Mouse (Mus musculus) heart, adult 9 months (tissue): ENCODE results near the gene Ethe1.
A peak's percentile ranks its signal among the peaks of the same experiment; 100 is the strongest.

Experiments used
- DNase-seq, 2 experiments: peaks; one replicate each; pipeline ENCODE4 v3.0.0; 2022; ENCODE audit warnings: low spot score in 2 of 2

The Ethe1 gene

GRCm38 (mm10) chr7:24587330-24588105, at the start of gene Ethe1, which contains the start of gene Zfp575:
TSS of gene Ethe1 (plus strand) at chr7:24587543.
TSS of gene Zfp575 (minus strand) at chr7:24587641.
- no peak for DNase-seq

GRCm38 (mm10) chr7:24537591-24537990, 49.8 kb upstream of the Ethe1 start:
- DNase-seq = no peak

- DNase-seq = no peak
Measured at GRCm38 (mm10) chr7:24538154-24538553, 49.2 kb upstream of the Ethe1 start.

GRCm38 (mm10) chr7:24538701-24539100, 48.6 kb upstream of the Ethe1 start:
- no peak for DNase-seq

GRCm38 (mm10) chr7:24539686-24540085, 47.7 kb upstream of the Ethe1 start:
- DNase-seq = no peak

GRCm38 (mm10) chr7:24544506-24544905, 42.8 kb upstream of the Ethe1 start:
- no peak for DNase-seq

- no peak for DNase-seq
Measured at GRCm38 (mm10) chr7:24546068-24546614, 41.2 kb upstream of the Ethe1 start, which contains the start of the genes Pinlyp and Xrcc1. TSS of gene Pinlyp (minus strand) at chr7:24546118. TSS of gene Xrcc1 (plus strand) at chr7:24546289.

GRCm38 (mm10) chr7:24546634-24547389, 40.5 kb upstream of the Ethe1 start:
- peak; percentile 99 to 100 for DNase-seq

GRCm38 (mm10) chr7:24547534-24548036, 39.8 kb upstream of the Ethe1 start:
- DNase-seq = no peak

GRCm38 (mm10) chr7:24551985-24552759, 35.2 kb upstream of the Ethe1 start:
- no peak for DNase-seq

- DNase-seq = no peak
Measured at GRCm38 (mm10) chr7:24555786-24556185, 31.6 kb upstream of the Ethe1 start.

- no peak for DNase-seq
Measured at GRCm38 (mm10) chr7:24561450-24561849, 25.9 kb upstream of the Ethe1 start.

GRCm38 (mm10) chr7:24563191-24563836, 24.0 kb upstream of the Ethe1 start:
- no peak for DNase-seq

- no peak for DNase-seq
Measured at GRCm38 (mm10) chr7:24563837-24564206, 23.5 kb upstream of the Ethe1 start.

GRCm38 (mm10) chr7:24564607-24565265, 22.6 kb upstream of the Ethe1 start:
- DNase-seq = peak; percentile 25 to 34

- no peak for DNase-seq
Measured at GRCm38 (mm10) chr7:24565627-24566026, 21.7 kb upstream of the Ethe1 start.

GRCm38 (mm10) chr7:24566206-24566605, 21.1 kb upstream of the Ethe1 start:
- no peak for DNase-seq

- no peak for DNase-seq
Measured at GRCm38 (mm10) chr7:24568512-24568911, 18.8 kb upstream of the Ethe1 start.

- DNase-seq = no peak
Measured at GRCm38 (mm10) chr7:24571071-24571470, 16.3 kb upstream of the Ethe1 start.

- DNase-seq = no peak
Measured at GRCm38 (mm10) chr7:24572455-24572854, 14.9 kb upstream of the Ethe1 start.
